Mouse (Mus musculus) neural tube, embryonic 14.5 days (tissue): ENCODE results near the gene Ldlrap1. TPM values are rescaled to one million over a fixed set of nuclear protein-coding genes. Genes with fewer than 3 reads are reported as not detected.

Source experiments
- ATAC-seq: fragments of 200-750 bp; cut with Nextera tagmentation; 2 replicates; pipeline ENCODE4 v1.8.0; 2017; ENCODE audit warnings: low read depth, mild to moderate bottlenecking, moderate TSS enrichment, moderate library complexity
- H3K27ac ChIP-seq: fragments of 300-500 bp; sonication (generic); 2 replicates; pipeline ENCODE4 v1.5.1; 2014; ENCODE audit warnings: low read depth, mild to moderate bottlenecking, control low read depth, low read length, moderate library complexity, mixed read lengths
- H3K27me3 ChIP-seq: fragments of 300-500 bp; sonication (generic); 2 replicates; pipeline ENCODE4 v1.6.1; 2014; ENCODE audit warnings: low read length; ENCODE audit not compliant: control insufficient read depth, insufficient read depth
- H3K36me3 ChIP-seq: fragments of 300-500 bp; sonication (generic); 2 replicates; pipeline ENCODE4 v1.6.1; 2014; ENCODE audit warnings: low read length, mixed read lengths; ENCODE audit not compliant: control insufficient read depth, insufficient read depth
- H3K4me1 ChIP-seq: fragments of 300-500 bp; sonication (generic); 2 replicates; pipeline ENCODE4 v1.6.1; 2014; ENCODE audit warnings: low read length; ENCODE audit not compliant: control insufficient read depth, insufficient read depth
- H3K4me2 ChIP-seq: fragments of 300-500 bp; sonication (generic); 2 replicates; pipeline ENCODE4 v1.6.1; 2014; ENCODE audit warnings: mild to moderate bottlenecking, low read depth, low read length, control low read depth
- H3K4me3 ChIP-seq: fragments of 300-500 bp; sonication (generic); 2 replicates; pipeline ENCODE4 v1.5.1; 2014; ENCODE audit warnings: low read depth, low read length, control low read depth, mixed read lengths
- H3K9ac ChIP-seq: fragments of 300-500 bp; sonication (generic); replicated peaks from 2 replicates; pipeline ENCODE4 v1.6.1; 2014; ENCODE audit warnings: low read depth, mild to moderate bottlenecking, control low read depth, low read length, mixed read lengths
- H3K9me3 ChIP-seq: fragments of 300-500 bp; sonication (generic); 2 replicates; pipeline ENCODE4 v1.6.1; 2016; ENCODE audit warnings: low read length; ENCODE audit not compliant: control insufficient read depth
- WGBS: fragments of 180-500 bp; shearing (Covaris S2); extraction: QIAGEN DNeasy Blood & Tissue Kit; methylation state at CpG from one replicate; pipeline ENCODE4 v1.1.7; 2014; 5-methylcytosine and 5-hydroxymethylcytosine counted together
- polyA plus RNA-seq: library from polyadenylated mRNA; unstranded; fragments of >200 nt; fragmentation: Nextera tagmentation; extraction: Ambion mirVana; gene quantifications from 2 replicates; pipeline ENCODE4 v1.2.1, GENCODE M21; 2014

The Ldlrap1 gene
- polyA plus RNA-seq: 0.70 and 3.0 TPM in 2 replicates

DNA sequence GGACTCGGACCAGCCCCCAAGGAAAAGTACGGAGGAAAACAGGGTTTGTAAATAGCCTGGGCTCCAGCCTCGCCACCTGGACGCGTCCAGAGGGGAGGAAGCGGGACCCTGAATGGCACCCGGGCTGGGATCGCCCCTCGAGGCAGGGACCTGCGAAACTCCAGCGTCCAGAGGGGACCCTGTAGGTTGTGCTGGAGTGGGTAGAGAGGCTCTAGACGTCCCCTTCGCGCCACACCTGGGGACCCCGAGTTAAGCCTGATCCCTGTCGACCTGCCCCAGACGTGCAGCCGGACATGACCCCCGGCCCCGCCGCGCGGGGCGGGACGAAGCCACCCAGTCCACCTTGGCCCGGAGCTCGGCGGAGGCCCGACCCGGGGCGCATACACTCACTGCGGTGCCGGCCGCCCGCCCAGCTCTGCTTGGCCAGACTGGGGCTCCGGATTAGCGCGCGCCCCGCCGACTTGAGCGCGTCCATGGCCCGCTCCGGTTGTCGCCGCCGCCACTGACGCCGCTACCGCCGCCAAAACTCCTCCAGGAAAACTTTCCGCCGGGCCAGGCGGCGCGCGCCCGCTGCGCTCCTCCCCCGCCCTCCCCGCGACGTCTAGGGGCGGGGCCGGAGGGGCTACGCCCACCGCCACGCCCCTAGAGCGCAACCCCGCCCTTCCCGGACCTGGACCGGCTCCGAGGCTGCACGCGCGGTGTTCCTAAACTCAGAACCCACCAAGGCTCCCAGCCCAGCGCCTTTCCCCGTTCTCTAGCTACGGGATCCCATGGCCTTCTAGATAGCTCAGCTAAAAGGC lies at the start of gene Ldlrap1:
Ldlrap1 (minus strand) TSS at position 599 of the 800 bp plus-strand sequence.
- Histone ChIP-seq H3K4me1 (0 out of 2 replicates have a peak, but pooled peaks cover 5% of the 10 kb centered on the region), H3K27me3 (peaks cover 6% of the 10 kb centered on the region; the same call in 1 of the 2 replicates), H3K36me3 (no peaks in the 10 kb centered on the region), H3K27ac (no peak within 1 kb of the TSS), H3K9me3 (no peaks in the 10 kb centered on the region), H3K4me3 (peak within 1 kb of the TSS; percentile 31), H3K4me2 (peak within 1 kb of the TSS; percentile 60), H3K9ac (peak within 1 kb of the TSS; percentile 41)
- WGBS: under 1% methylated on average over 75 of the region's 80 CpGs
- peak; percentile 46; the same call in 1 of the 2 replicates for ATAC-seq

- Histone ChIP-seq H3K9ac (no peak overlapping the region), H3K9me3 (no peaks in the 10 kb centered on the region), H3K4me3 (no peak overlapping the region), H3K4me1 (no peaks in the 10 kb centered on the region; the same call in 1 of the 2 replicates), H3K27me3 (no peaks in the 10 kb centered on the region), H3K27ac (no peak overlapping the region), H3K4me2 (no peak overlapping the region), H3K36me3 (peaks cover 23% of the 10 kb centered on the region)
- WGBS: 82% methylated on average over 4 of the region's 4 CpGs
- ATAC-seq: no peak
Observed at GRCm38 (mm10) chr4:134814229-134814571, 46.4 kb upstream of the Ldlrap1 start.

DNA sequence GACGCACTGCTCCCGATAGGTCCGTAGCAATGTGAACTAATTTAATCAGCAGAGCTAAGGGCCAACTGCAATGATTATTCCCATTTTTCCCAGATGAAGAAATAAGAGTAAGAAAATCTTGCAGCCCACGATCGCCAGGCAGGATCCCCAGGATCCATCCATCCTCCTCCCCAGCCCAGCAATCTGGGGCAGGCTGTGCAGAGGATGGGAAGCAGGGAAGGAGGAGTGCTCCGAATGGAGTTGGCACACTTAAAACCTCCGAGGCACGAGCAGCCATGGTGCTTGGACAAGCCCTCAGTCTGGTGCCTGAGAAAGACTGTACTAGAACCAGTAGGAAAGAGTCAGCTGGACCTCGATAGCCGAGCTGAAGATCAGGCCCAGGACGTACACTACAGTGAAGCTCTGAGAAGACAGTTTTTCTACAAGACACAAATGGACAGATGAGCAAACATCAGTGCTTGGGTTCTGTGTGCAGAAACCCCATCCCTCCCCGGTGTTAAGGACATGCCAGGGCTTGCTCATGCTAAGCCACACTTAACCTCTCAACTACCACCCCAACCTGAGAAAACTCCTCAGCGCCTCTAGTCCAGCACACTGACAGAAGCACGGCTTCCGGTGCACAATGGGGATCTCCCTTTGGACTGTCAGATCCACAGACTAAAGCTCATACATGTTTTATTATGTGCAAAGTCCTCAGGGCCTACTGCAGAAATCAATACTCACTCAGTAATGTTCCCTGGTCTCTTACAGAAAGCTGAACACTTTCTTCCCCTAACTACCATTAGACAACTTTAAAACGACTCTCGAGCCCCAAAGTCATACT lies 45.8 kb upstream of the Ldlrap1 start:
- no peak for ATAC-seq
- no peaks in the 10 kb centered on the region; the same call in 1 of the 2 replicates for H3K4me1 ChIP-seq
- H3K36me3 ChIP-seq: peaks cover 29% of the 10 kb centered on the region
- WGBS: 89% methylated on average over 17 of the region's 17 CpGs
- no peak overlapping the region for H3K27ac ChIP-seq
- no peaks in the 10 kb centered on the region for H3K9me3 ChIP-seq
- no peaks in the 10 kb centered on the region for H3K27me3 ChIP-seq
- no peak overlapping the region for H3K4me3 ChIP-seq
- H3K9ac ChIP-seq: no peak overlapping the region
- H3K4me2 ChIP-seq: no peak overlapping the region

- no peak for ATAC-seq
- Histone ChIP-seq H3K36me3 (peaks cover 77% of the 10 kb centered on the region), H3K4me1 (no peaks in the 10 kb centered on the region), H3K27ac (no peak overlapping the region), H3K4me2 (no peak overlapping the region), H3K27me3 (no peaks in the 10 kb centered on the region), H3K4me3 (no peak overlapping the region), H3K9ac (no peak overlapping the region), H3K9me3 (no peaks in the 10 kb centered on the region)
- WGBS: 66% methylated on average over 5 of the region's 5 CpGs
Observed at GRCm38 (mm10) chr4:134804765-134805164, 36.9 kb upstream of the Ldlrap1 start.

GRCm38 (mm10) chr4:134802765-134803164 lies 34.9 kb upstream of the Ldlrap1 start:
- H3K27me3 ChIP-seq: no peaks in the 10 kb centered on the region
- no peak for ATAC-seq
- H3K9me3 ChIP-seq: no peaks in the 10 kb centered on the region
- WGBS: 95% methylated on average over 3 of the region's 3 CpGs
- no peak overlapping the region for H3K4me3 ChIP-seq
- H3K36me3 ChIP-seq: peaks cover 58% of the 10 kb centered on the region
- H3K4me2 ChIP-seq: no peak overlapping the region
- no peak overlapping the region for H3K9ac ChIP-seq
- no peaks in the 10 kb centered on the region for H3K4me1 ChIP-seq
- no peak overlapping the region for H3K27ac ChIP-seq

DNA sequence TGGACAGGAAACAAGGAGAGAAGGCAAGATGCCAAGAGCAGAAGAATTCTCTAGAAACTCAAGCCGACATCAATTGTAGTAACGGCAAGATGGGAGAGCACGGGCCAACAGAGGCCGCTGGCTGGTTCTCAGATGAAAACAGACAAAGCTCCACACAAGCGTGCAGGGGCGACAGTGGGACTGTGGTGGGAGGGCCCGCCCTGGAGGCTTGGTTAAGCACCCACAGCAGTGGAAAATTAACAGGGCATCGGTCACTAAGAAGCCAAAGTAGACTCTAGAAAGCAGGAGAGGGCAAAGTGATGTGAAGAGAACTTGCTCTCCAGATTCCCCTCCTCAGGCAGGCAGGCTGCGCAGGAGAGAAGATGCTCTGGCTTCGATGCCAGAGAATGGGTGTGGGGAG lies 34.3 kb upstream of the Ldlrap1 start:
- H3K27me3 ChIP-seq: no peaks in the 10 kb centered on the region
- H3K9ac ChIP-seq: no peak overlapping the region
- no peak overlapping the region for H3K27ac ChIP-seq
- no peak for ATAC-seq
- H3K4me1 ChIP-seq: no peaks in the 10 kb centered on the region
- peaks cover 52% of the 10 kb centered on the region for H3K36me3 ChIP-seq
- no peak overlapping the region for H3K4me3 ChIP-seq
- H3K9me3 ChIP-seq: no peaks in the 10 kb centered on the region
- WGBS: 90% methylated on average over 10 of the region's 10 CpGs
- H3K4me2 ChIP-seq: no peak overlapping the region

- no peak for ATAC-seq
Observed at GRCm38 (mm10) chr4:134800693-134801092, 32.9 kb upstream of the Ldlrap1 start.

DNA sequence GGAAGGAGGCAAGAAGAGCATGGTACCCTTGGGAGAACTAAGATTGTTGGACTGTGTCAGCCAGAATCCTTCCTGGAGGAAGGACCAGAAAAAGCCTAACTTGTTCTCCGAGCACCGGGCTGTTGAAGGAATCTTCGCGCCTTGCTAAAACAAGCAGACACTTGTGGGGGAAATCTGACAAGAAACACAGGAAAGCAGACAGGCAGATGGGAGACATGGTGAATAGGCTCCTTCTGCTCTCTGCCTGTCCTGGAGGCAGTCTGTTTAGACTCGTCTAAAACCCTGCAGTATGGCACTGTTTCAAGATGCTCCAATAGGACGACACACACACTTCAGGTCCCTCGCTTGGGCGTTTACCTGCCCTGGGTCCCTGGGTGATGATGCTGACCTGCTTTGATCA lies 32.3 kb upstream of the Ldlrap1 start:
- peaks cover 36% of the 10 kb centered on the region for H3K36me3 ChIP-seq
- H3K4me3 ChIP-seq: no peak overlapping the region
- ATAC-seq: no peak
- H3K27ac ChIP-seq: no peak overlapping the region
- no peaks in the 10 kb centered on the region for H3K9me3 ChIP-seq
- no peak overlapping the region for H3K9ac ChIP-seq
- H3K27me3 ChIP-seq: no peaks in the 10 kb centered on the region
- no peaks in the 10 kb centered on the region for H3K4me1 ChIP-seq
- 75% methylated on average over 8 of the region's 8 CpGs for WGBS
- no peak overlapping the region for H3K4me2 ChIP-seq

More at GRCm38 (mm10) chr4:134800693-134801092, 32.9 kb upstream of the Ldlrap1 start:
- Histone ChIP-seq H3K4me2 (no peak overlapping the region), H3K9me3 (no peaks in the 10 kb centered on the region), H3K36me3 (peaks cover 42% of the 10 kb centered on the region), H3K27me3 (no peaks in the 10 kb centered on the region), H3K4me3 (no peak overlapping the region), H3K27ac (no peak overlapping the region), H3K9ac (no peak overlapping the region), H3K4me1 (no peaks in the 10 kb centered on the region)
- 77% methylated on average over 10 of the region's 10 CpGs for WGBS

DNA sequence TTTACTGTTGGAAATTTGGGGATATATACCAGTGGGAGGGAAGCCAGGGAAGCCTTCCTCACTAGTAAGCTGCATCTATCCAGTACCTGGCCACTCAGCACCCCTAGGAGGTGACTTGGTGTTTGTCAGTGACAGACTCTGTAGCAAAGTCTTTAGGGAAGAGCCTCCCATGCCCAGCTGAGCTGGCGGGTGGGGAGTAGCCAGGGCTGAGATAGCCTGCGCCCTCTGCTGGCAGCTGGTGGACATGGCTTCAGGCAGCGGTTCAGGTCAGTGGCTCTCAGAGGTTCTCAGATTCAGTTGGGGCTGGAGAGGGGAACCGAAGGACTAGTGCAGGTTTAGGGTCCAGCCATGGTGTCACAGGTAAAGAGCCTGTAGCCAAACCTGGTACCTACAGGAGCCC lies 31.4 kb upstream of the Ldlrap1 start:
- no peaks in the 10 kb centered on the region for H3K4me1 ChIP-seq
- H3K36me3 ChIP-seq: peaks cover 28% of the 10 kb centered on the region
- H3K9me3 ChIP-seq: no peaks in the 10 kb centered on the region
- peak; percentile 42 for ATAC-seq
- WGBS: 9% methylated on average over 4 of the region's 4 CpGs
- no peaks in the 10 kb centered on the region for H3K27me3 ChIP-seq
- H3K4me3 ChIP-seq: no peak overlapping the region
- no peak overlapping the region for H3K9ac ChIP-seq
- no peak overlapping the region for H3K4me2 ChIP-seq
- H3K27ac ChIP-seq: no peak overlapping the region
